Mouse (Mus musculus) thymus, postnatal 14 days (tissue): Measurements from ENCODE around the gene Tmem179b.
A peak's percentile ranks its signal among the peaks of the same experiment; 100 is the strongest.
"Not testable (repeated sequence)": the region's sequence is repeated elsewhere in the genome, so short reads cannot be mapped to it uniquely, and the experiment has no call there.

Experiments used
- DNase-seq: peaks from one replicate; pipeline ENCODE4 v3.0.0; 2021

Tmem179b gene

GRCm38 (mm10) chr19:8774951-8775421 lies 719 bp upstream of the Tmem179b start:
- no peak for DNase-seq

DNA sequence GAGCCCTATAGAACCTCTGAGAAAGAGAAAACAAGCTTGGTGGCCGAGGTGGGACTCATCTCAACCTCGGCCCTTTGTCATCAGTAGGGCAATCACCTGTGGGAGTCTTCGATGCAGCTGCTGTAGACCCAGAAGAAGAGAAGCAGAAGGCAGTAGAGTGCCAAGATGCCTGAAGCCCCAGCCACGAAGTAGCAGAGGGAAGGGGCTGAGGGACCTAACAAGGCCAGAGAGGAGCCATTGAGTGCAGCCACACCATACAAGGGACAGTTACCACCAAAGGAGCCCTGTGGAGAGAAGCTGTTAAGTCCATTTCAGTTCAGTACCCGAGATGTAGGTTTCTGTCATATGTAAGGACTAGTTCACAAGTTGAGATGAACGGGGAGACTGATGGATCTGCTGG lies 858 bp downstream of the Tmem179b start:
- no peak for DNase-seq

- no peak for DNase-seq
Measured at GRCm38 (mm10) chr19:8772996-8773395, 1.3 kb downstream of the Tmem179b start.

GRCm38 (mm10) chr19:8770567-8771270 lies 3.5 kb downstream of the Tmem179b start, which contains the start of gene Tmem223:
Gene Tmem223, plus strand, starts transcription at chr19:8770996.
- peak; percentile 88 for DNase-seq

DNA sequence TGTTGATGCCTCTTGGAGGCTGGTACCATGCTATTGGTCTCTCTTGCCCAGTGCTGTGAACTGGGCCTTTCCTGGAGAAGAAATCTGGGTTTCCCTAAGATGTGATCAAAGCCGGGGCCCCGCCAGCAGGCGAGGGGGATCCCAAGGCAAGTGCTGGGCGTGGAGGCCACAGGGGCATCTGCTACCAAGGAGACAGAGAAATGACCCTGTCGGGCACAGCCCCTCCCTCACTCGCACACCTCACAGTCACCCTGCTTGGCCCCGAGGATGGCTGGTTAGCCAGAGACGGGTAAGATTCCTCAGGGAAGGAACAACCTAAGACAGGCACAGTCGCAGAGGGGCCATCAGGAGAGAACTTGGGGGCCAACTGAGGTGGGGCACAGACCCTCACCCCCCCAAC lies 8.7 kb downstream of the Tmem179b start:
- DNase-seq, result no peak

DNA sequence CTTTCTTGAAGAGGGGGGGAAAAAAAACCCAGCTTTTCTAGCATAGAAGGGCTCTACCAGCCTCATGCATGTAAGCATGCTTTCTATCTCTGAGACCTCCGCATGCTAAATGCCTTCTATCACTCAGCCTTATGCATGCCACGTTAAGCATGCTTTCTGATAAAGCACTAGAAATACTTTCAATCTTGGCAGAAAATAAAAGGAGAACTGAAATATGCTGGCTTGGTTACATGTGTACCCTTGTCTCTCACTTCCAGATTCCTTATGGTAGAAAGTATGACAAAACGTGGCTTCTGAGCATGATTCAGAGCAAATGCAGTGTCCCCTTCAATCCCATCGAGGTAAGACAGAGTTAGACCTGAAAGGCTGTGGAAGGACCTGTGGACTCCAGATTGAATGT lies 11.0 kb downstream of the Tmem179b start:
- no peak for DNase-seq

GRCm38 (mm10) chr19:8760757-8761156 lies 13.5 kb downstream of the Tmem179b start:
- peak; percentile 30 for DNase-seq

DNA sequence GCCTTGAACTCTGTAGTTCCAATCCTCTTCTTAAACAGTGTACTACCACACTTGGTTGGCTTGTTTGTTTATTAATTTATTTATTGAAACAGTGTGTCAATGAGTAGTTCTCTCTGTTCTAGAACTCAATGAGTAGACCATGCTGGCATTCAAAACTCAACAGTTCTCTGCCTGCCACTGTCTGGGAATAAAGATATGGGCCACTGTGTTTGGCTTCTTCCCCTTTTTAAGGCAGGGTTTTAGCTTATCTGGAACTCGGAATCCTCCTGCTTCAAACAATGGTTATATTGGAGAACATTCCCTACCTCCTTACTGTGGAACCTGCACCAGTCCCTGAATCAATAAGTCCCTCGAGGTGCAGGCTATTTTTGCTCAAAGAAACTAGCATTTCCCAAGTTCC lies 15.4 kb downstream of the Tmem179b start:
- no peak for DNase-seq

GRCm38 (mm10) chr19:8757471-8757998 lies 16.7 kb downstream of the Tmem179b start:
- DNase-seq, result peak; percentile 31

DNA sequence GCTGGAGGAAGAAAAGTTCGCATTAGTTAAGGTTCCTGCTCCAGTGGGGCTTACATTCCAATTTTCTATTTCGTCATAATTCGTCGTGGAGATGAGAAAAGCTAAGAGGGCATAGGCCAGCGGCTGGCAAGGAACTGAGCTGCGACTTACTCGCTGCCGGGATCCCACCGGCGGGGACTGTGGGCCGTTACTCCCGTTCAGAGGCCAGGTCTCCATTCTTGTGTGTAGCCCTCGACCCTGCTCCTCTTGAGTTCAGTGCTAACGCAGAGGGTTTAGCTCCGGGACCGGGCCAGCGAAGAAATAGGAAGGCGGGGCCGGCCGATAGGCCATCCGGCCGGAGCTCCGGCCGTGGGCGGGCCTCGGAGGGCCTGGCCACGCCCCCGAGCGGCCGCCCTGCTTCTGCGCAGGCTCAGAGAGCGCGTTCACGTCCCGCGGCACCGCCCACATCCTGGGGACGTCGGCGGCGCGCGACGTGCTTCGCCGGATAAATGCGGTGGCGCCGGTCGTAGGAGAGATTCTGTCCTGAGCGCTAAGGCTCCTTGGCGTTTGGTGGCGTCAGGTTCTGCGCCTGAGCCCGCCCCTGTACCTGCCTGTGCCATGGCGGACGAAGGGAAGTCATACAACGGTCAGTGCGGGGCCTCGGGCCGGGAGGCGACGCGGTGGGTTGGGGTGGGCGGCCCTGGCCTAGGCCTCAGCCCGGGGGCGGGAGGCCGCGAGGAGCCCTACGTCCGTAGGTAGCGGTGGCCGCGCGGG lies 17.5 kb downstream of the Tmem179b start, which contains the start of gene Nxf1:
Nxf1 (plus strand) TSS at position 439 of the 753 bp plus-strand sequence.
- DNase-seq, result peak; percentile 94

GRCm38 (mm10) chr19:8755652-8756051 lies 18.6 kb downstream of the Tmem179b start:
- DNase-seq, result no peak

DNA sequence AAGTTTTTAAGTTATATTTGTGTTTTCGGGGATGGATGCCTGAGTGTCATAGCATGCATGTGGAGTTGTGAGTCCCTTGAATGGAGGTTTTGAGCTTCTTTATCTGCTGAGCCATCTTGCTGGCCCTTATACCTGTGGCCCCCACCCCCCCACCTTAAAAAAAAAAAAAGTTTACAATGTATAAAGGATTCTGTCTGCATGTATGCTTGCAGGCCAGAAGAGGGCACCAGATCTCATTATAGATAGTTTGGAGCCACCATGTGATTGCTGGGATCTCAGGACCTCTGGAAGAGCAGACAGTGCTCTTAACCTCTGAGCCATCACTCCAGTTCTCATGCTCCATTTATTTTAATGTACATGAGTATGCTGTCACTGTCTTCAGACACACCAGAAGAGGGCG lies 26.9 kb downstream of the Tmem179b start:
- no peak for DNase-seq

- DNase-seq, result no peak
Measured at GRCm38 (mm10) chr19:8745382-8745781, 28.9 kb downstream of the Tmem179b start.

DNA sequence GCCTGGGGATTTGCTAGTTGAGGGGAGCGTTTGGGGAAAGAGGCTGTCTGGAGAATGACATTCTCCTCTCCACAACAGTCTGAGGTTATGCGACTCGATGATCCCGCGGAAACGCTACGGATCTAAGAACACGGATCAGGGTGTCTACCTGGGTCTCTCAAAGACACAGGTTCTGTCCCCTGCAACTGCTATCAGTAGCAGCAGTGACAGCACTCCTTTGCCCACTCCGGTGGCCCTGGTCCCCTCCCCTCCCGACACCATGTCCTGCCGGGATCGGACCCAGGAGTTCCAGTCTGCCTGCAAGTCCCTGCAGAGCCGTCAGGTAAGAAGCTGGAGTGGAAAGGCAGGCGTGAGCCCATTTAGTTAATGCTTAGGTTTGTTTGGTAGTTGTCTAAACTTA lies 32.1 kb downstream of the Tmem179b start:
- peak; percentile 33 for DNase-seq

DNA sequence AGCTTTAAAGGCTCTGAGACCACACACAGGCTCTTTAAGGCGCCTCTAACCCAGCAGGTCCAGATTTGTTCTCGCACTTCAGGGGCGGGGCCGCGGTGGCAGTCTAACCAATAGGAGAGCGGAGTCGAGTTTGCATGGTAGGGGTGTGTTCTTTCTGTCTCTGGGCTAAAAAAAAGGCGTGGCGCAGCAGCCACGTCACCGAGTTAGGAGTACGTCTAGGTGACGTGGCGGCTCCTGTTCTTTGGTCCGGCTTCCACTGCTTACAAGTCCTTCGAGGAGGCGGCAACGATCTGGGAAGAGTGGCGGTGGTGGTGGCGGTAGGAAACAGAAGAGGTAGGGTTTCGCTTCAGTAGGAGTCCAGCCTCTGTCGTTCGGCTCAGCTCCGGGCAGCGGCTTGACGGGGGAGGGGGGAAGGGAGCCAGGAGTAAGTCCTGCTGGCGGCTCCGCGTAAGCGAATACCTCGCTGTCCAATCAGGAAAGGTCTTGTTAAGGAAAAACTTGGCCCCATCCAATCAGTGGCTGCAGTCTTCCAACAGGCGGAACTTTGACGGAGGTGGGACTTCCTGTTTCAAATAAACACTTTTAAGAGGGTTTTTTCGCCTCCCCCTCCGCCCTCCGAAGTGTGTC lies 32.9 kb downstream of the Tmem179b start, which contains the start of gene Stx5a:
Stx5a (plus strand) TSS at position 171 of the 627 bp plus-strand sequence.
- peak; percentile 95 for DNase-seq

- peak; percentile 39 for DNase-seq
Measured at GRCm38 (mm10) chr19:8740603-8741002, 33.7 kb downstream of the Tmem179b start, which contains the start of gene 1700092M07Rik. Gene 1700092M07Rik, plus strand, starts transcription at chr19:8740718.

DNA sequence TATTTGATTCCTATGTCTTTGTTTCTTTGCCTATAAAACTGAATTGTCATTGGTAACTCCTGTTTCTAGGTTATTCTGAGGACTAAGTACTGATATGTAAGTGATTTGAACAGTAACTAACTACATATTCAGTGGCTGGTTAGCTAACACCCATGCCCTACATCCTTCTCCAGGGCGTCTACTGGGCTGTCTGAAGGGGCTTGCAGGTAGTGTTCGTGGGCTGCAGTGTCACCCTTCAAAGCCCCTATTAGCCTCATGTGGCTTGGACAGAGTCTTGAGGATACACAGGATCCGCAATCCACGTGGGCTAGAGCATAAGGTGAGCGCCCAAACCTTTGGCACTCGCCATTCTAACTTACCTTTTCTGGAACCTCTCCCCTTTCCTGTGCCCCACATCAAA lies 34.6 kb downstream of the Tmem179b start:
- no peak for DNase-seq

GRCm38 (mm10) chr19:8738911-8739310 lies 35.4 kb downstream of the Tmem179b start:
- no peak for DNase-seq

DNA sequence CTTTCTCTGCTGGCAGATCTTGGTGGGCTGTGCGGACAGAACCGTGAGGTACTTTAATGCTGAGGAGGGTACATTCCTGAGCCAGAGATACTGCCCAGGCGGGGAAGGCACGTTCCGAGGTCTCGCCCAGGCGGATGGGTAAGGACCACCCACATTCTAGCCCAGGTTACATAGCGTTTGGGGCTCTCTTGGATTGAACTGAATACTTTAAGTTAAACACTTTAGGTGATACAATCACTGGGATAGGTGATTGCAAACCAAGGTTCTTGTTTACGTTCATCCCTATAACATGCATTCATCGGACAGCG lies 38.2 kb downstream of the Tmem179b start:
- no peak for DNase-seq

- peak; percentile 92 for DNase-seq
Measured at GRCm38 (mm10) chr19:8735389-8736159, 38.7 kb downstream of the Tmem179b start, which contains the start of gene Wdr74. Gene Wdr74, plus strand, starts transcription at chr19:8735827.

- no peak for DNase-seq
Measured at GRCm38 (mm10) chr19:8734334-8734733, 39.9 kb downstream of the Tmem179b start.

- DNase-seq, result not testable (repeated sequence)
Measured at GRCm38 (mm10) chr19:8728335-8729099, 45.8 kb downstream of the Tmem179b start.
